Mouse (Mus musculus) limb, embryonic 13.5 days (tissue): ENCODE measurements at regions not wholly inside any gene's neighbourhood (a gene's known extent, or its start where the extent isn't known, plus 50 kb on each side); places are given as distances from the start of the nearest gene placed in this dataset.

Experiments used
- ATAC-seq: fragments of 200-750 bp; cut with Nextera tagmentation; 2 replicates; pipeline ENCODE4 v1.8.0; 2017; ENCODE audit warnings: low read depth, moderate number of reproducible peaks, moderate TSS enrichment; ENCODE audit not compliant: low FRiP score
- H3K27ac ChIP-seq: fragments of 300-500 bp; sonication (generic); 2 replicates; pipeline ENCODE4 v1.5.1; 2015; ENCODE audit warnings: inconsistent platforms, mild to moderate bottlenecking, moderate library complexity
- H3K27me3 ChIP-seq: fragments of 300-500 bp; sonication (generic); 2 replicates; pipeline ENCODE4 v1.6.1; 2015; ENCODE audit warnings: mild to moderate bottlenecking, inconsistent platforms
- H3K36me3 ChIP-seq: fragments of 300-500 bp; sonication (generic); 2 replicates; pipeline ENCODE4 v1.6.1; 2015; ENCODE audit warnings: inconsistent platforms, mild to moderate bottlenecking, moderate library complexity
- H3K4me1 ChIP-seq: fragments of 300-500 bp; sonication (generic); 2 replicates; pipeline ENCODE4 v1.6.1; 2015; ENCODE audit warnings: inconsistent platforms
- H3K4me2 ChIP-seq: fragments of 300-500 bp; sonication (generic); replicated peaks from 2 replicates; pipeline ENCODE4 v1.6.1; 2015; ENCODE audit warnings: inconsistent platforms, mild to moderate bottlenecking, moderate library complexity
- H3K4me3 ChIP-seq: fragments of 300-500 bp; sonication (generic); 2 replicates; pipeline ENCODE4 v1.5.1; 2015; ENCODE audit warnings: moderate library complexity, mild to moderate bottlenecking, inconsistent platforms
- H3K9ac ChIP-seq: fragments of 300-500 bp; sonication (generic); 2 replicates; pipeline ENCODE4 v1.6.1; 2015; ENCODE audit warnings: mild to moderate bottlenecking, inconsistent platforms
- H3K9me3 ChIP-seq: fragments of 300-500 bp; sonication (generic); 2 replicates; pipeline ENCODE4 v1.6.1; 2016; ENCODE audit warnings: inconsistent platforms
- WGBS: fragments of 180-500 bp; shearing (Covaris S2); methylation state at CpG from one replicate; pipeline ENCODE4 v1.1.7; 2015; 5-methylcytosine and 5-hydroxymethylcytosine counted together

GRCm38 (mm10) chr17:79199814-79200491 lies 148.2 kb downstream of the Qpct start:
- WGBS: 36% methylated on average over 9 of the region's 9 CpGs
- H3K4me2 ChIP-seq: peak overlapping the region; percentile 41
- peak overlapping the region; percentile 44; the same call in 1 of the 2 replicates for H3K27ac ChIP-seq
- no peak overlapping the region for H3K4me3 ChIP-seq
- no peak overlapping the region for H3K9ac ChIP-seq
- no peaks in the 10 kb centered on the region for H3K36me3 ChIP-seq
- H3K4me1 ChIP-seq: peaks cover 28% of the 10 kb centered on the region
- no peaks in the 10 kb centered on the region for H3K27me3 ChIP-seq
- ATAC-seq: peak; percentile 86; the same call in 1 of the 2 replicates
- H3K9me3 ChIP-seq: peaks cover 10% of the 10 kb centered on the region; the same call in 1 of the 2 replicates

GRCm38 (mm10) chr17:79191871-79192373 lies 140.2 kb downstream of the Qpct start:
- 60% methylated on average over 5 of the region's 5 CpGs for WGBS
- ATAC-seq: no peak

GRCm38 (mm10) chr17:79188282-79188681 lies 136.6 kb downstream of the Qpct start:
- H3K4me3 ChIP-seq: no peak overlapping the region
- H3K9me3 ChIP-seq: 0 out of 2 replicates have a peak, but pooled peaks cover 2% of the 10 kb centered on the region
- 49% methylated on average over 7 of the region's 7 CpGs for WGBS
- ATAC-seq: peak; percentile 61; the same call in 1 of the 2 replicates
- no peak overlapping the region for H3K9ac ChIP-seq
- H3K27me3 ChIP-seq: no peaks in the 10 kb centered on the region
- no peak overlapping the region for H3K27ac ChIP-seq
- H3K4me1 ChIP-seq: 0 out of 2 replicates have a peak, but pooled peaks cover 5% of the 10 kb centered on the region
- H3K36me3 ChIP-seq: no peaks in the 10 kb centered on the region
- H3K4me2 ChIP-seq: no peak overlapping the region

More at GRCm38 (mm10) chr17:79191871-79192373, 140.2 kb downstream of the Qpct start:
- no peak overlapping the region for H3K4me3 ChIP-seq
- H3K27me3 ChIP-seq: no peaks in the 10 kb centered on the region
- H3K9me3 ChIP-seq: 0 out of 2 replicates have a peak, but pooled peaks cover 2% of the 10 kb centered on the region
- no peak overlapping the region for H3K27ac ChIP-seq
- H3K36me3 ChIP-seq: no peaks in the 10 kb centered on the region
- H3K4me1 ChIP-seq: 0 out of 2 replicates have a peak, but pooled peaks cover 5% of the 10 kb centered on the region
- no peak overlapping the region for H3K4me2 ChIP-seq
- H3K9ac ChIP-seq: no peak overlapping the region

- H3K9ac ChIP-seq: no peak overlapping the region
- H3K36me3 ChIP-seq: no peaks in the 10 kb centered on the region
- peak overlapping the region; percentile 61 for H3K27ac ChIP-seq
- ATAC-seq: peak; percentile 89
- H3K9me3 ChIP-seq: no peaks in the 10 kb centered on the region
- peaks cover 34% of the 10 kb centered on the region for H3K4me1 ChIP-seq
- 48% methylated on average over 3 of the region's 3 CpGs for WGBS
- no peaks in the 10 kb centered on the region for H3K27me3 ChIP-seq
- H3K4me3 ChIP-seq: no peak overlapping the region
- H3K4me2 ChIP-seq: no peak overlapping the region
Observed at GRCm38 (mm10) chr17:79180277-79181130, 128.8 kb downstream of the Qpct start.

GRCm38 (mm10) chr17:79177259-79177658 lies 125.6 kb downstream of the Qpct start:
- WGBS: 80% methylated on average over 3 of the region's 3 CpGs
- Histone ChIP-seq H3K4me2 (no peak overlapping the region), H3K9ac (no peak overlapping the region), H3K27me3 (no peaks in the 10 kb centered on the region), H3K27ac (no peak overlapping the region), H3K4me1 (peaks cover 29% of the 10 kb centered on the region), H3K36me3 (no peaks in the 10 kb centered on the region), H3K9me3 (no peaks in the 10 kb centered on the region), H3K4me3 (no peak overlapping the region)
- ATAC-seq: no peak

GRCm38 (mm10) chr17:79176356-79176755 lies 124.7 kb downstream of the Qpct start:
- H3K4me2 ChIP-seq: no peak overlapping the region
- WGBS: 73% methylated on average over 7 of the region's 7 CpGs
- no peak for ATAC-seq
- no peak overlapping the region for H3K27ac ChIP-seq
- H3K4me1 ChIP-seq: peaks cover 25% of the 10 kb centered on the region
- H3K27me3 ChIP-seq: no peaks in the 10 kb centered on the region
- no peak overlapping the region for H3K9ac ChIP-seq
- no peak overlapping the region for H3K4me3 ChIP-seq
- H3K36me3 ChIP-seq: no peaks in the 10 kb centered on the region
- no peaks in the 10 kb centered on the region for H3K9me3 ChIP-seq

- Histone ChIP-seq H3K4me1 (peaks cover 21% of the 10 kb centered on the region; the same call in 1 of the 2 replicates), H3K9ac (no peak overlapping the region), H3K36me3 (no peaks in the 10 kb centered on the region), H3K4me2 (no peak overlapping the region), H3K9me3 (no peaks in the 10 kb centered on the region), H3K27me3 (no peaks in the 10 kb centered on the region), H3K4me3 (no peak overlapping the region), H3K27ac (peak overlapping the region; percentile 28; the same call in 1 of the 2 replicates)
- WGBS: 57% methylated on average over 2 of the region's 2 CpGs
- no peak for ATAC-seq
Observed at GRCm38 (mm10) chr17:79175381-79175780, 123.7 kb downstream of the Qpct start.

GRCm38 (mm10) chr17:79172328-79172727 lies 120.6 kb downstream of the Qpct start:
- Histone ChIP-seq H3K9ac (no peak overlapping the region), H3K4me3 (no peak overlapping the region), H3K4me1 (0 out of 2 replicates have a peak, but pooled peaks cover 12% of the 10 kb centered on the region), H3K36me3 (no peaks in the 10 kb centered on the region), H3K27ac (no peak overlapping the region), H3K4me2 (no peak overlapping the region), H3K27me3 (no peaks in the 10 kb centered on the region), H3K9me3 (no peaks in the 10 kb centered on the region)
- ATAC-seq: no peak
- 56% methylated on average over 2 of the region's 2 CpGs for WGBS

- WGBS: 74% methylated on average over 4 of the region's 4 CpGs
- ATAC-seq: no peak
- H3K4me3 ChIP-seq: no peak overlapping the region
- no peaks in the 10 kb centered on the region for H3K9me3 ChIP-seq
- H3K27ac ChIP-seq: no peak overlapping the region
- H3K4me1 ChIP-seq: peaks cover 14% of the 10 kb centered on the region; the same call in 1 of the 2 replicates
- no peaks in the 10 kb centered on the region for H3K36me3 ChIP-seq
- no peak overlapping the region for H3K4me2 ChIP-seq
- no peaks in the 10 kb centered on the region for H3K27me3 ChIP-seq
- H3K9ac ChIP-seq: no peak overlapping the region
Observed at GRCm38 (mm10) chr17:79170690-79171089, 119.0 kb downstream of the Qpct start.

GRCm38 (mm10) chr17:79167198-79167597 lies 115.5 kb downstream of the Qpct start:
- ATAC-seq: no peak
- Histone ChIP-seq H3K4me3 (no peak overlapping the region), H3K27me3 (no peaks in the 10 kb centered on the region), H3K4me2 (no peak overlapping the region), H3K4me1 (peaks cover 22% of the 10 kb centered on the region), H3K9ac (no peak overlapping the region), H3K9me3 (no peaks in the 10 kb centered on the region), H3K36me3 (no peaks in the 10 kb centered on the region), H3K27ac (no peak overlapping the region)
- WGBS: 79% methylated on average over 6 of the region's 6 CpGs

GRCm38 (mm10) chr17:79164874-79165553 lies 113.3 kb downstream of the Qpct start:
- no peak overlapping the region for H3K9ac ChIP-seq
- H3K9me3 ChIP-seq: no peaks in the 10 kb centered on the region
- H3K4me2 ChIP-seq: no peak overlapping the region
- no peak overlapping the region for H3K27ac ChIP-seq
- no peaks in the 10 kb centered on the region for H3K36me3 ChIP-seq
- no peak overlapping the region for H3K4me3 ChIP-seq
- WGBS: 25% methylated on average over 5 of the region's 5 CpGs
- ATAC-seq: peak; percentile 57; the same call in 1 of the 2 replicates
- no peaks in the 10 kb centered on the region for H3K27me3 ChIP-seq
- peaks cover 16% of the 10 kb centered on the region for H3K4me1 ChIP-seq
